Mouse (Mus musculus) forebrain, postnatal 0 days (tissue): Measurements from ENCODE around the gene BC029722. TPM values are rescaled to one million over a fixed set of nuclear protein-coding genes. Genes with fewer than 3 reads are reported as not detected.

Source experiments
- ATAC-seq: fragments of 200-750 bp; cut with Nextera tagmentation; 2 replicates; pipeline ENCODE4 v1.8.0; 2017; ENCODE audit warnings: mild to moderate bottlenecking, moderate library complexity
- DNase-seq: peaks from one replicate; pipeline ENCODE4 v3.0.0-alpha.2; 2015
- H3K27ac ChIP-seq: fragments of 300-500 bp; sonication (generic); 2 replicates; pipeline ENCODE4 v1.5.1; 2014; ENCODE audit warnings: low read depth, mild to moderate bottlenecking, antibody characterized with exemption, low read length, moderate library complexity, mixed read lengths
- H3K27me3 ChIP-seq: fragments of 300-500 bp; sonication (generic); 2 replicates; pipeline ENCODE4 v1.6.1; 2014; ENCODE audit warnings: mild to moderate bottlenecking, low read length, mixed read lengths; ENCODE audit not compliant: insufficient read depth
- H3K36me3 ChIP-seq: fragments of 300-500 bp; sonication (generic); 2 replicates; pipeline ENCODE4 v1.6.1; 2014; ENCODE audit warnings: mild to moderate bottlenecking, moderate library complexity; ENCODE audit not compliant: insufficient read depth
- H3K4me1 ChIP-seq: fragments of 300-500 bp; sonication (generic); 2 replicates; pipeline ENCODE4 v1.6.1; 2014; ENCODE audit warnings: antibody characterized with exemption; ENCODE audit not compliant: insufficient read depth
- H3K4me2 ChIP-seq: fragments of 300-500 bp; sonication (generic); 2 replicates; pipeline ENCODE4 v1.6.1; 2014; ENCODE audit warnings: low read depth, mild to moderate bottlenecking, moderate library complexity
- H3K4me3 ChIP-seq: fragments of 300-500 bp; sonication (generic); 2 replicates; pipeline ENCODE4 v1.5.1; 2014; ENCODE audit warnings: low read depth, low read length, mixed read lengths
- H3K9ac ChIP-seq: fragments of 300-500 bp; sonication (generic); 2 replicates; pipeline ENCODE4 v1.6.1; 2014; ENCODE audit warnings: mild to moderate bottlenecking
- H3K9me3 ChIP-seq: fragments of 300-500 bp; sonication (generic); 2 replicates; pipeline ENCODE4 v1.6.1; 2016; ENCODE audit warnings: low read length
- CTCF ChIP-seq: sonication (generic); IDR thresholded peaks from 2 replicates; pipeline ENCODE4 v1.5.1; 2016; ENCODE audit warnings: antibody characterized with exemption, control low read depth, low read depth
- WGBS: fragments of 180-500 bp; shearing (Covaris S2); extraction: QIAGEN DNeasy Blood & Tissue Kit; methylation state at CpG from one replicate; pipeline ENCODE4 v1.1.7; 2014; 5-methylcytosine and 5-hydroxymethylcytosine counted together
- polyA plus RNA-seq: library from polyadenylated mRNA; unstranded; fragments of >200 nt; fragmentation: Nextera tagmentation; extraction: Ambion mirVana; gene quantifications from 2 replicates; pipeline ENCODE4 v1.2.1, GENCODE M21; 2015
- total RNA-seq: library from RNA; depleted of rRNA; stranded (reverse); fragments of >200 nt; gene quantifications from 2 replicates; pipeline ENCODE4 v1.2.3, GENCODE M21; 2014; rRNA removed

Gene BC029722
- total and polyA plus RNA-seq, 2 experiments from 2014 or later: 26.4 to 53.4 TPM

DNA sequence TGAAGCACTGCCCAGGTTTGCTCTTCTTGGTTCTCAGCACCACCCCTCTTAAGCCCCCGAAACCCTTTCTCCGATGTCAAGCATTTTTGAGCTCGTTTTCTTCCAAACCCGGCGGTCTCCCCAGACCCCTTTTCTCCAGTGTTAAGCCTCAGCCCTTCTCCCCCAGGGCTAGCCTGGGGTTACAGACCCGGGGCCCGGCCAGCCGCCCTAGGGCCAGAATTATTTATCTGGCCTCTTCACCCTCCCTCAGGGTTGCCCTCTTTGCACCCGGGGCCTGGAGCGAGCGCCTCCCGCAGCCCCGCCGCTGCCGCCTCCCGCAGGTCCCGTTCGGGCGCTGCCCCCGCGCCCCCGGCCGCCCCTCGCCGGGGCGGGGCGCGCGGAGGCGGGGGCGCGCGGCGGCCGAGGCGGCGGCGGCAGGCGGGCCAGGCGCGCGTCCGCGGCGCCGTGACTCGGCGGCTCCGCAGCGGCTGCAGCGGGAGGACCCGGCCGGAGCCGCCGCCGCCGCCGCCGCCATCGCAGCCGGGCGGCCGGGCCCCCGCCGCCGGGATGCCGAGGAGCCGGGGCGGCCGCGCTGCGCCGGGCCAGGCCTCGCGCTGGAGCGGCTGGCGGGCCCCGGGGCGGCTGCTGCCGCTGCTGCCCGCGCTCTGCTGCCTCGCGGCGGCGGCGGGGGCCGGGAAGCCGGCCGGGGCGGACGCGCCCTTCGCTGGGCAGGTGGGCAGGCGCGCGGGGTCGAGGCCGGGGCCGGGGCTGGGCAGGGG lies 44.1 kb downstream of the BC029722 start, which contains the start of gene Mmp24:
Gene Mmp24 (plus strand): TSS at position 416 of the 758 bp plus-strand sequence.
- Histone ChIP-seq H3K36me3 (no peaks in the 10 kb centered on the region), H3K9me3 (no peaks in the 10 kb centered on the region), H3K27ac (peak within 1 kb of the TSS; percentile 87), H3K4me3 (peak within 1 kb of the TSS; percentile 74), H3K4me1 (peaks cover 12% of the 10 kb centered on the region; the same call in 1 of the 2 replicates), H3K4me2 (peak within 1 kb of the TSS; percentile 76), H3K9ac (peak within 1 kb of the TSS; percentile 87), H3K27me3 (peaks cover 4% of the 10 kb centered on the region; the same call in 1 of the 2 replicates)
- WGBS: 6% methylated on average over 51 of the region's 100 CpGs
- peak; percentile 49 for ATAC-seq
- TF ChIP-seq CTCF: no peak
- DNase-seq: peak; percentile 35

DNA sequence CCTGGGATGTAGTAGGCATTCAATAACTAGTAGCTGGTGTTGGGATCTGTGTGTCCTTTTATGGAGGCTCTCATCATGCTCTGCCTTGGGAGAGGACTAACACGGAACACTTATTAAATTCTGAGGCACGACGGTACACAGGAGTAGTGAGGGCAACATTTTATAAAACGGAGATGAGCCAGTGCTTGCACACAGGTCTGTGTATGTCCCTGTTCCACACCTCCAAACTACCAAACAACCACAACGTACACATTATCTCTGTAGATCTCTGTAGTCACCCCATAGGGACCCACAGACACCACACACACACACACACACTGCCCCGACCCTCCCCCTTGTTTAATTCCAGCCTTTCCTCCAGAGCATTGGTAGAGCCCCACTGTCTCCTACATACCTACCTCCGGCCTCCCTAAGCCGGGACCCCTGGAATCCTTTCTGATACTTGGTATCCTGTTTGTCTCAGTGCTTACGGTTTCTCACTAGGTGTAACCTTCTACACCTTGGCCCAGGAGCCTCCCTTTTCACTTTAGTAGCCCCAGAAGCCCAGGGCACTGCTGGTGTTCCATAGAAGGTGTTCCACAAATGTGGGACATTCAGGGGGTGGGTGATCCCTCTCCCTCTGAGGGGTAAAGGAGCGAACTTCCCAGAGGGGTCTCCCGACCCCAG lies 44.8 kb downstream of the BC029722 start:
- no peak overlapping the region for H3K27ac ChIP-seq
- no peaks in the 10 kb centered on the region for H3K9me3 ChIP-seq
- ATAC-seq (no peak), DNase-seq (no peak)
- H3K9ac ChIP-seq: peak overlapping the region; percentile 87; the same call in 1 of the 2 replicates
- 53% methylated on average over 11 of the region's 11 CpGs for WGBS
- H3K36me3 ChIP-seq: no peaks in the 10 kb centered on the region
- H3K4me2 ChIP-seq: peak overlapping the region; percentile 76
- no peak for TF ChIP-seq CTCF
- peak overlapping the region; percentile 74 for H3K4me3 ChIP-seq
- peaks cover 12% of the 10 kb centered on the region; the same call in 1 of the 2 replicates for H3K4me1 ChIP-seq
- H3K27me3 ChIP-seq: peaks cover 4% of the 10 kb centered on the region; the same call in 1 of the 2 replicates

DNA sequence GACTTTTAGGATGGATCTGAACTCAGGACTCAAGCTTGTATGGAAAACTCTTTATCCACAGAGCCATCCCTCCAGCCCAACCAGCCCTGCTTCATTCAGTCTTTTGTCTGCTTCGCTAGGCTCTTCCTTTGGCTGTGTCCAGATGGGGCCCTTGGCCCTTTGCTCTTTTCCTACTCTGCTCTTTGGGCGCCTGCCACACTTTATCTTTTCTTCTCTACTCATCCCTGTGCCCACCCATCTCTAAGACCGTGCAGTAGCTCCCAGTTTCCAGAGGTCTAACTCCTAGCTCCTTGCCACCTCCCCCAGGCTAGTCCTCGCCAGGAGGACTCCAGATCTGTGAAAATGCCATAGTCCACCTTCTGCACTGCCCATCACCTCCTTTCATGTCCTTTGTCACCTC lies 45.6 kb downstream of the BC029722 start:
- Histone ChIP-seq H3K9ac (no peak overlapping the region), H3K4me3 (no peak overlapping the region), H3K9me3 (no peaks in the 10 kb centered on the region), H3K36me3 (no peaks in the 10 kb centered on the region), H3K27me3 (peaks cover 4% of the 10 kb centered on the region; the same call in 1 of the 2 replicates), H3K4me1 (peaks cover 12% of the 10 kb centered on the region; the same call in 1 of the 2 replicates), H3K4me2 (no peak overlapping the region), H3K27ac (no peak overlapping the region)
- ATAC-seq (no peak), DNase-seq (no peak)
- no peak for TF ChIP-seq CTCF
- WGBS: 64% methylated on average over 4 of the region's 4 CpGs

Other genes starting within 250 kb of the BC029722 start
- 10.0 and 11.9 TPM in 2 replicates for gene Gss, start 226.6 kb downstream of the BC029722 start, total RNA-seq
- gene Gss, start 226.6 kb downstream of the BC029722 start, polyA plus RNA-seq: 10.1 and 11.9 TPM in 2 replicates
- 0.29 and 1.0 TPM in 2 replicates for gene Myh7b, start 208.2 kb downstream of the BC029722 start, total RNA-seq
- 1.3 and 2.0 TPM in 2 replicates for gene Myh7b, start 208.2 kb downstream of the BC029722 start, polyA plus RNA-seq
- gene Trpc4ap, start 127.0 kb downstream of the BC029722 start, total RNA-seq: 110 and 131 TPM in 2 replicates
- 118 and 128 TPM in 2 replicates for gene Trpc4ap, start 127.0 kb downstream of the BC029722 start, polyA plus RNA-seq
- gene Edem2, start 90.0 kb downstream of the BC029722 start, total RNA-seq: 35.9 and 41.9 TPM in 2 replicates
- gene Edem2, start 90.0 kb downstream of the BC029722 start, polyA plus RNA-seq: 30.7 and 34.1 TPM in 2 replicates
- not detected in 2 replicates for gene Gm17581, start 83.6 kb downstream of the BC029722 start, total RNA-seq
- gene Gm17581, start 83.6 kb downstream of the BC029722 start, polyA plus RNA-seq: not detected in 2 replicates
- gene Procr, start 68.3 kb downstream of the BC029722 start, total RNA-seq: 1.6 and 1.9 TPM in 2 replicates
- gene Procr, start 68.3 kb downstream of the BC029722 start, polyA plus RNA-seq: 1.6 and 1.9 TPM in 2 replicates
- 124 and 128 TPM in 2 replicates for gene Mmp24, start 44.1 kb downstream of the BC029722 start, total RNA-seq
- gene Mmp24, start 44.1 kb downstream of the BC029722 start, polyA plus RNA-seq: 15.5 and 17.0 TPM in 2 replicates
- gene Eif6, start 7.5 kb upstream of the BC029722 start, total RNA-seq: 91.9 and 99.3 TPM in 2 replicates
- gene Eif6, start 7.5 kb upstream of the BC029722 start, polyA plus RNA-seq: 145 and 171 TPM in 2 replicates
- gene Fam83c, start 15.4 kb upstream of the BC029722 start, total RNA-seq: not detected in 2 replicates
- gene Fam83c, start 15.4 kb upstream of the BC029722 start, polyA plus RNA-seq: 0.06 and 0.12 TPM in 2 replicates
- 43.5 and 67.7 TPM in 2 replicates for gene Uqcc1, start 110.9 kb upstream of the BC029722 start, total RNA-seq
- 55.9 and 63.0 TPM in 2 replicates for gene Uqcc1, start 110.9 kb upstream of the BC029722 start, polyA plus RNA-seq
- gene Gm15557, start 121.3 kb upstream of the BC029722 start, total RNA-seq: not detected in 2 replicates
- gene Gm15557, start 121.3 kb upstream of the BC029722 start, polyA plus RNA-seq: not detected in 2 replicates
- 3.9 TPM in 2 replicates for gene Gdf5, start 125.9 kb upstream of the BC029722 start, total RNA-seq
- 3.7 and 3.8 TPM in 2 replicates for gene Gdf5, start 125.9 kb upstream of the BC029722 start, polyA plus RNA-seq
- 17.2 and 18.7 TPM in 2 replicates for gene Cep250, start 137.0 kb upstream of the BC029722 start, total RNA-seq
- gene Cep250, start 137.0 kb upstream of the BC029722 start, polyA plus RNA-seq: 4.9 and 8.6 TPM in 2 replicates
- gene 6430550D23Rik, start 188.6 kb upstream of the BC029722 start, total RNA-seq: 1.0 and 1.1 TPM in 2 replicates
- gene 6430550D23Rik, start 188.6 kb upstream of the BC029722 start, polyA plus RNA-seq: 0.57 and 1.1 TPM in 2 replicates
- 253 and 279 TPM in 2 replicates for gene Ergic3, start 188.6 kb upstream of the BC029722 start, total RNA-seq
- gene Ergic3, start 188.6 kb upstream of the BC029722 start, polyA plus RNA-seq: 445 and 473 TPM in 2 replicates
- 0.19 TPM in 1 of 2 replicates, not detected in the other for gene Fer1l4, start 233.5 kb upstream of the BC029722 start, total RNA-seq
- not detected in 2 replicates for gene Fer1l4, start 233.5 kb upstream of the BC029722 start, polyA plus RNA-seq
- gene Spag4, start 245.7 kb upstream of the BC029722 start, total RNA-seq: 7.1 and 7.2 TPM in 2 replicates
- 5.0 and 5.5 TPM in 2 replicates for gene Spag4, start 245.7 kb upstream of the BC029722 start, polyA plus RNA-seq